In genomic region chr12:83105514-83106119, GRCm38 (mm10) we compare ENCODE assay signal across 14 mouse cellular contexts.
A peak's percentile ranks its signal among the peaks of the same experiment; 100 is the strongest.
DNase-seq lines count a peak whose midpoint lies in the region; ATAC-seq lines count a peak whose summit lies in the region.
"Had no signal": no experiment of that assay in that cellular context is flagged by ENCODE, and none has a peak within 500 bp of the region (broad histone marks: within the 10 kb centered on the region; RNA-seq: fewer than 3 reads in every experiment).

No protein-coding gene starts in this region.

- H3K9me3 ChIP-seq in kidney, embryonic 14.5 days (ENCODE audit: control insufficient read depth, low read length): no peaks in the 10 kb centered on the region
- H3K9me3 ChIP-seq in intestine, embryonic 15.5 days: no peaks in the 10 kb centered on the region
- H3K9me3 ChIP-seq: heart, embryonic 13.5 days; hindbrain, embryonic 15.5 days; limb, embryonic 15.5 days had no signal

- H3K4me1 ChIP-seq in kidney, embryonic 14.5 days (ENCODE audit: control insufficient read depth, insufficient read depth, low read length): peaks cover 13% of the 10 kb centered on the region
- no peaks in the 10 kb centered on the region for H3K4me1 ChIP-seq in intestine, embryonic 15.5 days (replicated peaks)
- H3K4me1 ChIP-seq: limb, embryonic 15.5 days had no signal

- peak; percentile 43; the same call in 1 of the 2 replicates for ATAC-seq in kidney, embryonic 14.5 days (ENCODE audit: low FRiP score, low TSS enrichment)
- peak; percentile 82 for ATAC-seq in intestine, embryonic 15.5 days
- ATAC-seq in granulocyte monocyte progenitor cell, adult 5-6 weeks (replicated peaks; ENCODE audit: poor library complexity, severe bottlenecking): no peak
- ATAC-seq: CD4-positive, CD25-positive, alpha-beta regulatory T cell, adult 4 months had no signal

- no peak overlapping the region for H3K4me2 ChIP-seq in kidney, embryonic 14.5 days (replicated peaks; ENCODE audit: low read depth, low read length)
- peak overlapping the region; percentile 31; the same call in 1 of the 2 replicates for H3K4me2 ChIP-seq in intestine, embryonic 15.5 days (replicated peaks)
- H3K4me2 ChIP-seq: heart, embryonic 13.5 days; hindbrain, embryonic 15.5 days; limb, embryonic 15.5 days had no signal

- no peak for DNase-seq in kidney, adult 9 months
- DNase-seq in embryo, embryonic 10.5 days (ENCODE audit: low spot score): peak; percentile 36
- DNase-seq in lung, postnatal 36 days: peak; percentile 82
- DNase-seq in cerebellum, adult 18-20 months: no peak
- DNase-seq: cerebellum, adult 8-10 months; midbrain, embryonic 14.5 days had no signal

- 42% methylated on average over 9 of the region's 9 CpGs for WGBS in kidney, embryonic 14.5 days
- 48% methylated on average over 9 of the region's 9 CpGs for WGBS in intestine, embryonic 15.5 days

- no peak overlapping the region for H3K27ac ChIP-seq in kidney, embryonic 14.5 days (ENCODE audit: low read depth, low read length)
- no peak overlapping the region for H3K27ac ChIP-seq in intestine, embryonic 15.5 days
- H3K27ac ChIP-seq: heart, embryonic 13.5 days; hindbrain, embryonic 15.5 days; limb, embryonic 15.5 days had no signal

- H3K4me3 ChIP-seq in kidney, embryonic 14.5 days (ENCODE audit: low read length): no peak overlapping the region
- H3K4me3 ChIP-seq in intestine, embryonic 15.5 days (replicated peaks): no peak overlapping the region
- H3K4me3 ChIP-seq: erythroblast, embryonic 14.5 days; heart, embryonic 13.5 days; hindbrain, embryonic 15.5 days; limb, embryonic 15.5 days had no signal

- H3K27me3 ChIP-seq in kidney, embryonic 14.5 days (ENCODE audit: control insufficient read depth, insufficient read depth, low read length): no peaks in the 10 kb centered on the region
- no peaks in the 10 kb centered on the region for H3K27me3 ChIP-seq in intestine, embryonic 15.5 days (replicated peaks)
- H3K27me3 ChIP-seq: heart, embryonic 13.5 days; hindbrain, embryonic 15.5 days; limb, embryonic 15.5 days had no signal

- no peaks in the 10 kb centered on the region for H3K36me3 ChIP-seq in kidney, embryonic 14.5 days (ENCODE audit: control insufficient read depth, insufficient read depth, low read length)
- no peaks in the 10 kb centered on the region for H3K36me3 ChIP-seq in intestine, embryonic 15.5 days
- H3K36me3 ChIP-seq: heart, embryonic 13.5 days; hindbrain, embryonic 15.5 days; limb, embryonic 15.5 days had no signal

- no peak overlapping the region for H3K9ac ChIP-seq in kidney, embryonic 14.5 days (ENCODE audit: low read depth, low read length)
- H3K9ac ChIP-seq in intestine, embryonic 15.5 days: no peak overlapping the region
- H3K9ac ChIP-seq: heart, embryonic 13.5 days; hindbrain, embryonic 15.5 days; limb, embryonic 15.5 days had no signal

Comparison
In these comparisons a context has a peak if more than half of its experiments do, and no peak if none do; other contexts are left out.
1. DNase-seq: peak in embryo, embryonic 10.5 days (single experiment) and lung, postnatal 36 days (single experiment); none in kidney, adult 9 months (single experiment) and cerebellum, adult 18-20 months (0 of 2).